Mouse (Mus musculus): ENCODE measurements at regions not wholly inside any gene's neighbourhood (a gene's known extent, or its start where the extent isn't known, plus 50 kb on each side); places are given as distances from the start of the nearest gene placed in this dataset.

- no peak for TF ChIP-seq MAX (IDR thresholded peaks at IDR 0.05; ENCODE audit: low read depth)
- TF ChIP-seq E2F4 (IDR thresholded peaks at IDR 0.05; ENCODE audit: insufficient read depth): no peak
- TF ChIP-seq POLR2AphosphoS2 (IDR thresholded peaks at IDR 0.05; ENCODE audit: insufficient read length, low read depth): no peak
- TF ChIP-seq MYOD1 (IDR thresholded peaks at IDR 0.05; ENCODE audit: control insufficient read depth in 1 of 3, insufficient read length in 2 of 3, low read depth in 2 of 3): no peak
- no peak for TF ChIP-seq REST (IDR thresholded peaks at IDR 0.05; ENCODE audit: insufficient read depth, insufficient read length)
- TF ChIP-seq TCF12 (IDR thresholded peaks at IDR 0.05; ENCODE audit: insufficient read depth, poor library complexity, severe bottlenecking): no peak
- TF ChIP-seq POLR2A (IDR thresholded peaks at IDR 0.05; ENCODE audit: insufficient read length, low read depth): no peak
- no peak for TF ChIP-seq MYOG (IDR thresholded peaks at IDR 0.05; ENCODE audit: control insufficient read depth in 1 of 3, insufficient read depth in 1 of 3, insufficient read length in 2 of 3, low read depth in 2 of 3)
Observed at GRCm38 (mm10) chr14:86067743-86068142, 1073.3 kb downstream of the Diaph3 start.

Measured in myocyte (in vitro differentiated cells).